Mouse (Mus musculus) lung, postnatal 0 days (tissue): ENCODE data around the gene Ecpas.

Experiments used
- CTCF ChIP-seq: IDR thresholded peaks from 2 replicates; pipeline ENCODE4 v1.5.1; 2016; ENCODE audit warnings: antibody characterized with exemption, mild to moderate bottlenecking
- EP300 ChIP-seq: IDR thresholded peaks from 2 replicates; pipeline ENCODE4 v1.6.1; 2016; ENCODE audit warnings: antibody characterized with exemption, mild to moderate bottlenecking, control low read depth

DNA sequence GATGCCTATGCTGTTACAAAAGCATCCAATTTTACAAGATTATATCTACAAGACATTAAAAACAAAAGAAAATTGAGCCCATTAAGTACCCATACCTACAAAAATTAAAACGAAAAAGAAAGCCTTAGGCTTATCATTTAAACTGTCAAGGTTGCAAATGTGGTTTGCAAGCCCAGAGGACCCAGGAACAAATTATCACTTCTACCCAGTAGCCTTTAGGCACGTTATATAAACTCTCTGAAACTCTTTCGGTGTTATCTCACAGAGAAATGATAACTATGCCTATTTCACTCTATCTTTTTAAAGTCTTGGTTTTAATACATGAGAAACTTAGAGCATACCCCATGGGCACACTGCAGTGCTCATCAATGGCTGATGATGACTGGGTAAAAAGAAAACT is 79.6 kb downstream of the Ecpas start:
- TF ChIP-seq CTCF (no peak), EP300 (no peak)
